Comparison of ENCODE assay signal across 8 mouse cellular contexts in genomic region chr7:144942071-144942743, GRCm38 (mm10). TPM values are rescaled to one million over a fixed set of nuclear protein-coding genes. Genes with fewer than 3 reads are reported as not detected.
DNase-seq lines count a peak whose midpoint lies in the region; ATAC-seq and TF ChIP-seq lines count a peak whose summit lies in the region.

No protein-coding gene starts in this region.

- TF ChIP-seq POLR2A in lung, adult 2 months (IDR thresholded peaks at IDR 0.05; ENCODE audit: borderline replicate concordance, extremely low read depth, low read depth, low read length): no peak

- peak; percentile 43 for DNase-seq in lung, adult 2 months
- DNase-seq in lung, postnatal 25 days (ENCODE audit: low spot score): no peak
- no peak for DNase-seq in hindbrain, embryonic 14.5 days (ENCODE audit: low spot score)
- DNase-seq in retina, postnatal 1 day: peak; percentile 75
- no peak for DNase-seq in c-Kit-positive CD71-positive TER-119-positive erythroid progenitor cells, embryonic 14.5 days (ENCODE audit: low spot score)
- no peak for DNase-seq in ovary, postnatal 36 days (ENCODE audit: low spot score)

- no peaks in the 10 kb centered on the region for H3K27me3 ChIP-seq in embryonic facial prominence, embryonic 15.5 days
- H3K27me3 ChIP-seq in hindbrain, embryonic 14.5 days (ENCODE audit: control insufficient read depth, insufficient read depth, low read length): peaks cover 58% of the 10 kb centered on the region
- H3K27me3 ChIP-seq in liver, embryonic 15.5 days: peaks cover 79% of the 10 kb centered on the region

- peak overlapping the region; percentile 33 for H3K4me3 ChIP-seq in lung, adult 2 months (replicated peaks; ENCODE audit: extremely low read depth, low read depth, low read length)
- peak overlapping the region; percentile 65 for H3K4me3 ChIP-seq in embryonic facial prominence, embryonic 15.5 days (replicated peaks)
- H3K4me3 ChIP-seq in hindbrain, embryonic 14.5 days (replicated peaks; ENCODE audit: low read length): peak overlapping the region; percentile 42
- H3K4me3 ChIP-seq in liver, embryonic 15.5 days (replicated peaks): peak overlapping the region; percentile 54

- no peak overlapping the region; the same call in 1 of the 2 replicates for H3K9ac ChIP-seq in embryonic facial prominence, embryonic 15.5 days
- peak overlapping the region; percentile 53; the same call in 1 of the 2 replicates for H3K9ac ChIP-seq in hindbrain, embryonic 14.5 days
- no peak overlapping the region for H3K9ac ChIP-seq in liver, embryonic 15.5 days

- H3K27ac ChIP-seq in embryonic facial prominence, embryonic 15.5 days (replicated peaks): peak overlapping the region; percentile 88
- H3K27ac ChIP-seq in hindbrain, embryonic 14.5 days: no peak overlapping the region
- 0 out of 2 replicates have a peak overlapping the region, but pooled peaks have one; percentile 9 for H3K27ac ChIP-seq in liver, embryonic 15.5 days (replicated peaks)

- no peaks in the 10 kb centered on the region for H3K36me3 ChIP-seq in embryonic facial prominence, embryonic 15.5 days
- no peaks in the 10 kb centered on the region for H3K36me3 ChIP-seq in hindbrain, embryonic 14.5 days (replicated peaks; ENCODE audit: control insufficient read depth, insufficient read depth)
- H3K36me3 ChIP-seq in liver, embryonic 15.5 days (replicated peaks): no peaks in the 10 kb centered on the region

- WGBS in lung, adult 2 months: 1% methylated on average over 35 of the region's 35 CpGs
- WGBS in embryonic facial prominence, embryonic 15.5 days: under 1% methylated on average over 35 of the region's 35 CpGs
- WGBS in hindbrain, embryonic 14.5 days: under 1% methylated on average over 35 of the region's 35 CpGs
- 1% methylated on average over 35 of the region's 35 CpGs for WGBS in liver, embryonic 15.5 days (ENCODE audit: insufficient replicate concordance)

- TF ChIP-seq CTCF in lung, adult 2 months (IDR thresholded peaks at IDR 0.05; ENCODE audit: insufficient read depth, low read length): no peak

- peaks cover 6% of the 10 kb centered on the region for H3K4me1 ChIP-seq in lung, adult 2 months (ENCODE audit: control insufficient read depth, insufficient read depth, low read length)
- H3K4me1 ChIP-seq in embryonic facial prominence, embryonic 15.5 days: peaks cover 53% of the 10 kb centered on the region
- H3K4me1 ChIP-seq in hindbrain, embryonic 14.5 days (replicated peaks; ENCODE audit: control insufficient read depth, insufficient read depth, low read length): peaks cover 51% of the 10 kb centered on the region
- H3K4me1 ChIP-seq in liver, embryonic 15.5 days (replicated peaks): peaks cover 22% of the 10 kb centered on the region

- H3K4me2 ChIP-seq in embryonic facial prominence, embryonic 15.5 days (replicated peaks): peak overlapping the region; percentile 95
- H3K4me2 ChIP-seq in hindbrain, embryonic 14.5 days (replicated peaks): peak overlapping the region; percentile 97
- H3K4me2 ChIP-seq in liver, embryonic 15.5 days: peak overlapping the region; percentile 68

- no peaks in the 10 kb centered on the region for H3K9me3 ChIP-seq in embryonic facial prominence, embryonic 15.5 days (replicated peaks)
- no peaks in the 10 kb centered on the region for H3K9me3 ChIP-seq in hindbrain, embryonic 14.5 days (ENCODE audit: control insufficient read depth, low read length)
- no peaks in the 10 kb centered on the region for H3K9me3 ChIP-seq in liver, embryonic 15.5 days (replicated peaks)

- ATAC-seq in embryonic facial prominence, embryonic 15.5 days (ENCODE audit: insufficient number of reproducible peaks, low FRiP score, low TSS enrichment, low read depth): no peak
- no peak for ATAC-seq in hindbrain, embryonic 14.5 days (ENCODE audit: low FRiP score)
- ATAC-seq in liver, embryonic 15.5 days (ENCODE audit: insufficient read depth): no peak

RNA-seq across cellular contexts. Expression of gene Ccnd1, which starts 2.5 kb away (rescaled TPM):
- polyA plus RNA-seq in lung, adult 2 months (2012; rRNA removed): 106 and 138 TPM in 2 replicates
- polyA plus RNA-seq in embryonic facial prominence, embryonic 15.5 days (2015; fragmentation: Nextera tagmentation; extraction: Ambion mirVana): 134 and 143 TPM in 2 replicates
- 28.1 and 35.6 TPM in 2 replicates for polyA plus RNA-seq in hindbrain, embryonic 14.5 days (2014; fragmentation: Nextera tagmentation; extraction: Ambion mirVana)
- polyA plus RNA-seq in liver, embryonic 15.5 days (2015; fragmentation: Nextera tagmentation; extraction: Ambion mirVana): 21.6 and 24.5 TPM in 2 replicates

RNA-seq across cellular contexts. Expression of gene LTO1, which starts 27.3 kb away (rescaled TPM):
- 13.5 and 17.7 TPM in 2 replicates for polyA plus RNA-seq in lung, adult 2 months (2012; rRNA removed)
- 26.6 and 29.5 TPM in 2 replicates for polyA plus RNA-seq in embryonic facial prominence, embryonic 15.5 days (2015; fragmentation: Nextera tagmentation; extraction: Ambion mirVana)
- 22.3 and 22.6 TPM in 2 replicates for polyA plus RNA-seq in hindbrain, embryonic 14.5 days (2014; fragmentation: Nextera tagmentation; extraction: Ambion mirVana)
- polyA plus RNA-seq in liver, embryonic 15.5 days (2015; fragmentation: Nextera tagmentation; extraction: Ambion mirVana): 8.3 and 9.4 TPM in 2 replicates

RNA-seq across cellular contexts. Expression of gene Fgf15, which starts 45.9 kb away (rescaled TPM):
- polyA plus RNA-seq in lung, adult 2 months (2012; rRNA removed): not detected in 2 replicates
- polyA plus RNA-seq in embryonic facial prominence, embryonic 15.5 days (2015; fragmentation: Nextera tagmentation; extraction: Ambion mirVana): 1.00 and 1.6 TPM in 2 replicates
- 13.7 and 18.5 TPM in 2 replicates for polyA plus RNA-seq in hindbrain, embryonic 14.5 days (2014; fragmentation: Nextera tagmentation; extraction: Ambion mirVana)
- not detected in 2 replicates for polyA plus RNA-seq in liver, embryonic 15.5 days (2015; fragmentation: Nextera tagmentation; extraction: Ambion mirVana)

Comparison
In these comparisons a context has a peak if more than half of its experiments do, and no peak if none do; other contexts are left out.
1. DNase-seq: peak in lung, adult 2 months (single experiment) and retina, postnatal 1 day (single experiment); none in lung, postnatal 25 days (single experiment), hindbrain, embryonic 14.5 days (single experiment), c-Kit-positive CD71-positive TER-119-positive erythroid progenitor cells, embryonic 14.5 days (single experiment) and ovary, postnatal 36 days (single experiment).
2. Peak in every context shown above with its lines, with median percentiles within 50 percentile points of each other: H3K4me3 ChIP-seq and H3K4me2 ChIP-seq.